Mouse (Mus musculus) adipocyte (in vitro differentiated cells): ENCODE measurements around the gene Gpnmb.

Source experiments
- DNase-seq: peaks from one replicate; pipeline ENCODE4 v3.0.0-alpha.2; 2016; ENCODE audit warnings: low spot score

Gene Gpnmb

DNA sequence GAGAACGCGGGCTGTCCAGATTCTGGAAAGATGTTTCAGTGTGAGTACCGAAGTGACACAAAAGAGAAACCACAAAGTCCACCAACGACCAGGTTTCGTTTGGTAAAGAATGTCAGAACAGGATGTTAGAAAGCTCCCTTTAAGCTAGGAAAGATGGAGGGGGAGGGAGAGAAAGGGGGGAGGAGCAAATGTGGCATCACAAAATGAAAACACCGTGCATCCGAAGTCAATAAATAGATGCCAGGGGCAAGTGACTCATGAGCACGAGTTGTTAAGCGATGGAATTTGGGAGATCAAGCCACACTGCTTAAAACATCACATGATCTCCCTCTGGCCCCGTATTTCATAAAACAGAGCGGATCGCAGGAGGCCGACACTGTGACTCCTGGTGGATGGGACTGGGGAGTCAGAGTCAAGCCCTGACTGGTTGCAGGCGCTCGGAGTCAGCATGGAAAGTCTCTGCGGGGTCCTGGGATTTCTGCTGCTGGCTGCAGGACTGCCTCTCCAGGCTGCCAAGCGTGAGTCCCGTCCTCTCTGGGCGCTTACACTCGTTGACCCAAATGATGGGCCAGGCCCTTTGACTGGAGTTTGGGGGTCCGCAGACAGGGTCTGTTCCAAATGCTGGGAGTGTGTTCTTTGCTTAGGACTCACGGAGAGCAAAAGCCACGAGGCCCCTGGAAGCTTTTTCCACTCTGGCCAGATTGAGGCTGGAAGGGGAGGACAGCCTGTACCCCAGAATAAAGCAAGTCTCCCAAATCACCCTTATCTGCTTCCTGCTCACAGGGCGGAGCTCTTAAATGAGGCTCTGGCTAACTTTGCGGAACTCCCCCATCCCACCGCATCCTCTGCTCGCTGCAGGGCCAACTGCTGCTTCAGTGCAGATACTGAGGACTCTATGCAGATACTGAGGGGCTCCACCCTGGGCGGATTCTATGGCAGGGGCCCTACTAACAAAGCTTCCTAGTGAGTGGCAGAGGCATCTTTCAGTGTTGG lies at the start of gene Gpnmb:
Gene Gpnmb, plus strand, starts transcription at position 272 of the 993 bp plus-strand sequence.
- no peak for DNase-seq

GRCm38 (mm10) chr6:48989971-48990370 lies 46.4 kb upstream of the Gpnmb start:
- DNase-seq: no peak

GRCm38 (mm10) chr6:48991991-48992390 lies 44.4 kb upstream of the Gpnmb start:
- DNase-seq: no peak

- DNase-seq: no peak
Measured at GRCm38 (mm10) chr6:48998186-48998585, 38.2 kb upstream of the Gpnmb start.

DNA sequence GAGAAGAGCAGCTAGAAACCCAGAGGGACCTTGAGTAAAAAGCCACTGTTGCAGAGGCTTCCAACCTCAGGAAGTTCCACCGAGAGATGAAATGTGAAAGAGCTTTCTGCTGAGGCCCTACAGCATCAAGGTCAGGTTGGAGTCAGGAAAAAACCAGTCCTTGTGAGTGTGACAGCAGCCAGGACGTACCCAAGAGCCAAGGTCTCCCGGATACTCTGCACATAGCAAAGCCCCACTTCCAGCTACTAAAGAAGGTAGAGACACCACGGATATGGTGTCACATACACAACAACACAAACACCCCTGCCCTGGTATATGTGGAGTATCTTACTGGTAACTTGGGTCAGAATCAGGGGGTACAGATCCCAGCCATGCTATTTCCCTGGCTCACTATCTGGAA lies 37.5 kb upstream of the Gpnmb start:
- no peak for DNase-seq

- peak; percentile 26 for DNase-seq
Measured at GRCm38 (mm10) chr6:49003381-49003780, 33.0 kb upstream of the Gpnmb start.

DNA sequence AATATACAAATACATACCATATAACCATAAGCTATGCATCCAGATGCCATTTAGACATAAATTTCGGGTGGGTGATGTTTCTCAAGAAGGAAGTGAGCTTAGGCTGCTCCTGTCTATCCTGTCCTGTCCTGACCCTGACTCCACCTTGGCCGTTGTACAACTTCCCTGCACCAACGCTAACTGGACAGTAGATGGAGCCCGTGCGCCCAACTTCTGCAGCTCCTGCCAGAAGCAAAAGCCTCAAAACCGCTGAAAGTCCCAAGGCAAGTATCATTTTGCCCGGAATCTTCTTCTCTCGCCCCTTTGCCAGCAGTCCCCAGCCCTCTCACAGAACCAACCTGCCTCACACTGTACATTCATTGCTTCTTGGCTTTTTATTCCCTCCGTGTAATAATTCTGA lies 28.4 kb upstream of the Gpnmb start:
- DNase-seq: peak; percentile 84

DNA sequence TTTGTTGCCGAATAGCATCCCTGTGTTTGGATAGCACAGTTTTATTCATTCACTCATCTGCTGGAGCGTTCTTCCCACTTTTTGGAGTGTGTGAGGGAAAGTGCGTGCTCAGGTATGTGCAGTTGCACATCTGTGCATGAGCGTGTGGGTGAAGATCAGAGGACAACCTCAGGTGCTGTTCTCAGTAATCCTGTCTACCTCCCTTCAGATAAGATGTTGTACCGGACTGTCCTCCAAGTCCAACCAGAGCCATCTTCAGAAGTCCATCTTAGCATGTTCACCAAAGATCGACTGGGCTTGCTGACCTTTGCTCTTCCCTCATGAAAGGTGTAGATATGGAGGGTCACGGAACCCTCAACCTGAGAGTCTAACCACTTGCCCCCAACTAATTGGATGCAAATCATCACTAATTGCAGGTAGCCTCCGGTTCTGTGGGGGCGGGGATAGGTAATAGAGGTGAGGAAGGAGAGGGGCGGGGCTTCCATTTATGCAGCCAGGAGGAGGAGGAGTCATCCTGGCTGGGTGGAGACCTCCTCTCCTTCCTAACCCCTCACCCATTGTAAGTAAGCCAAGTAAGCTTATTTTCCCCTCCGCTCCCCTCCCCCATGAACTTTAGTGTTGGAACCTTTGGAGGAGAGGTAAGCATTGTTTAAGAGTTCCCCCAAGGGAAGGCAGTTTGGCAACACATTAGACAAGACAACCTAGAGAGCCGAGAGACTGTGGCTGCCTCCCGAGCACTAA lies 27.8 kb upstream of the Gpnmb start:
- no peak for DNase-seq

GRCm38 (mm10) chr6:49009161-49009555 lies 27.2 kb upstream of the Gpnmb start:
- no peak for DNase-seq

GRCm38 (mm10) chr6:49009665-49010064 lies 26.7 kb upstream of the Gpnmb start:
- DNase-seq: no peak

- DNase-seq: no peak
Measured at GRCm38 (mm10) chr6:49011191-49011590, 25.2 kb upstream of the Gpnmb start.

- DNase-seq: no peak
Measured at GRCm38 (mm10) chr6:49013023-49013422, 23.3 kb upstream of the Gpnmb start.

DNA sequence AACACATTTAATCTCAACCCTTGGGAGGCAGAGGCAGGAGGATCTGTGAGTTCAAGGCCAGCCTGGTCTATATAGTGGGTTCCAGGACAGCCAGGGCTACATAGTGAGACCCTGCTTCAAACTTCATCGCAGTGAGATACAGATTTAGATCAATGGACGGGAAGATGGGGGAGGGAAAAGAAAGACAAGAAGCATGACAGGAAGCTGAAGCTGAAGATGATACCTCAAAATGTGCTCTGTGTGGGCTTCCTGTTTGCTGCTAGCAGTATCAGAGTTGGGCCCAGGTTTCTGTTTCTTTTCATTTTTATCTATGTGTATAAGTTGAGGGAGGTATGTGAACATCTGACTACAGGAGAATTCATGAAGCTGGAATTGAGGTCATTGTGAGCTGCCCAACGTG lies 22.9 kb upstream of the Gpnmb start:
- DNase-seq: no peak

DNA sequence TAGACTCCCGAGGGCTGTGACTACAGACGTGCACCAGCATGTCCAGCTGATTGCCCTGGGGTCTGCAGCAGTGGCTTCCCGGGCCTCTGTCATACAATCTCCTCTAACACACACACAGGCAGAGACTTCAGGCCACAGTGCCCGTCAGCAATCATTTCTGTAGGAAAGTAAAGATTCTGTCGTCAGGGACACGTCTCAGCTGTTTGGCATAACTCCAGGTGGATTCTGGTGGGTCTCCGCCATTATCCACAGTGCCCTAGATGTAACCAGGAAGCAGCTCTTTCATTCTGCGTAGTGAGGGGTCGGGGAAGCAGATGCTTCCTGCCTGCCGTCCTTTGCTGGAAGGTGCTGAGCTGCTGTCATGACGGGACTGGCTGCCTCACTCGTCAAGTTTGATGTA lies 19.2 kb upstream of the Gpnmb start:
- DNase-seq: no peak

DNA sequence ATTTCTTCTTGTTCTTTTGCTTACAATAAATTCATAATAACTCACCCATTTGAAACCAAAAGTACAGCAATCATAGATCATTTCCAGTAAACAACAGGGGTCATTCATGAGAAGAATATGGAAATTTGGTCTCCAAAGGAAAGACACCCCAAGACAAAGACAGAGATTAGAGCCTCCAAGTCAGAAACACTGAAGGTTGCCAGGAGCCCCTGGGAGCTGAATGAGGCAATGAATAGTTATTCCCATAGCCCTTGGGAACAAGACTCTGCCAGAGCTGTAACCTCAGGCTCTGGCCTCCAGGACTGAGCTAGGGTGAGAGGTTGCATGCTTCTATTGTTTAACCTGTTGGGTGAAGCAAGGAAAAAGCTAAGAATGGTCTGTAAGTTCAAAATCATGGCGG lies 17.0 kb upstream of the Gpnmb start:
- DNase-seq: no peak

- no peak for DNase-seq
Measured at GRCm38 (mm10) chr6:49021141-49022012, 15.0 kb upstream of the Gpnmb start.

GRCm38 (mm10) chr6:49022384-49022783 lies 14.0 kb upstream of the Gpnmb start:
- DNase-seq: no peak

GRCm38 (mm10) chr6:49023315-49023714 lies 13.0 kb upstream of the Gpnmb start:
- no peak for DNase-seq

DNA sequence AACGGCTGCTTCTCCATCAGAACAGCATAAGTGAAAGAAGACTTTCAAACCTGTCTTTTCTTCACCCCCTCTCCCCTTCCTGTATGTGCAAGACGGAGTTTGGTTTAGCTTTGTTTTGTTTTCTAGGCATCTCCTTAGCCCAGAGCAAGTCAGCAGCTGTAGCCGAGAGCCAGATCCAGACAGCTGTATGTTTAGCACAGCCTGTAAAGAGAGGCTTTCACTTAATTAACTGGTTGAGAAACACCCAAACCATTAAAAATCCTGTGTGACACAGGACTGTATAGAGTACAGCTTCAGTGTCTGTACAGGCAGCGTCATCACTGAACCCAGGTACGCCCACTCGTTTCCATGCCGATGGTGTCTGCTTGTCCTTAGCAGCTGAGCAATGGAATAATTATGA lies 11.1 kb upstream of the Gpnmb start:
- no peak for DNase-seq

GRCm38 (mm10) chr6:49026496-49026895 lies 9.8 kb upstream of the Gpnmb start:
- no peak for DNase-seq

- DNase-seq: no peak
Measured at GRCm38 (mm10) chr6:49028019-49028418, 8.3 kb upstream of the Gpnmb start.

DNA sequence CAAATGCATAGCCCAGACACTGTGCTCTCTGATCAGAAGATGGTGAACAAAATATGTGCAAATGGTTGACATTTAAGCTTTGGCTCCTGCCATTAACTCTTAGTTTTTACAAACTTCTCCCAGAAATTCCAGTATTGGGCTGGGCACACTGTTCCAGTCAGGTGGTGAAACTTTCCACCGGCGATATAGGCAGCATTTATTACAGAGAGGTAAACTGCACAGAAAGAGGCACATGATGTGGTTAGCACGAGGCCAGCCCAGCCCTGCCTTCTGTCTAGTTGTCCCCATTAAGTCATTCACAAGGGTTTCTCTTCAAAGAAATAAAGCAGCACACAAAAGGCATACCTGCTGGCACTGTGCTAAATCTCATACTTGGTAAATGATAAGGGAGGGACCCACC lies 7.6 kb upstream of the Gpnmb start:
- DNase-seq: no peak
